Mouse (Mus musculus) CH12F3 (cell line): ENCODE results near the gene Zfp442.
"Not testable (repeated sequence)": the region's sequence is repeated elsewhere in the genome, so short reads cannot be mapped to it uniquely, and the experiment has no call there.

Source experiments
- in situ Hi-C: fragments of 300-500 bp; cut with MboI; formaldehyde crosslinking; loops from 2 replicates; pipeline ENCODE4 v1.14.3; 2020; ENCODE audit warnings: low sequenced_read_pairs

Gene Zfp442

DNA sequence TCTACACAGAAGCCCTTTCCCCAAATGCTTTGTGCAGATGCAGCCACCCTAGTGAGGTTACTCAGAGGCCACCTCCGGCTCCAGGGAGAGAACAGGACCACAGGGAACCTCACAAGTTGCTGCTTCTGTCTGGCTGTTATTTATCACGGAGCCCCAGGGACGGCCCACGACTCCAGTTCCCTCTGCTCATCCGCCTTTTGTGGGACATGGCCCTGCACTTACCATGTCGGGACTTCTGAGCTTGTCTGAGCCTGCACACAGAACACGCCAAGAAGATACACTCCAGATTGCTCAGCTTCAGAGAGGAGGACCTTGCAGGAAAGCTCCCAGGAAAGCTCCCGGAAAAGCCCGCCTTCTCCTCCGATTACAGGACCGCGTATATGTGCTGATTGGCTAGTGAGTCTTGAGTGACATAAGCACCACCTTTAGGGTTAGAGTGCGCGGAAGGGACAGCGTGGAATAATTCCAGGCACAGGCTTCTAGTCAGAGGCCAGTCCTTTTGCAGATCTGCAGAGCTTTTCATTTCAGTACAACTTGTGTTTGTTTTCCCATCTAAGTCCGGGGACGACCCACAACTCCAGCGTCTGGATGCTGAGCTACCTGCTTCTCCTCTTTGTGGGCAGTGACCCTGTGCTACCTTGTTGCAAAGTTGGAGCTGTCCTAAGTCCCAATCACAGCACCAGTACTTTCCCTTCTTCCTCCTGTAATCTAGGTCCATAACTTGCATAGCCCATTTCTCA is at the start of gene Zfp442:
Zfp442 (minus strand) TSS at position 307 of the 740 bp plus-strand sequence.
- in situ Hi-C loops: not testable (repeated sequence)

DNA sequence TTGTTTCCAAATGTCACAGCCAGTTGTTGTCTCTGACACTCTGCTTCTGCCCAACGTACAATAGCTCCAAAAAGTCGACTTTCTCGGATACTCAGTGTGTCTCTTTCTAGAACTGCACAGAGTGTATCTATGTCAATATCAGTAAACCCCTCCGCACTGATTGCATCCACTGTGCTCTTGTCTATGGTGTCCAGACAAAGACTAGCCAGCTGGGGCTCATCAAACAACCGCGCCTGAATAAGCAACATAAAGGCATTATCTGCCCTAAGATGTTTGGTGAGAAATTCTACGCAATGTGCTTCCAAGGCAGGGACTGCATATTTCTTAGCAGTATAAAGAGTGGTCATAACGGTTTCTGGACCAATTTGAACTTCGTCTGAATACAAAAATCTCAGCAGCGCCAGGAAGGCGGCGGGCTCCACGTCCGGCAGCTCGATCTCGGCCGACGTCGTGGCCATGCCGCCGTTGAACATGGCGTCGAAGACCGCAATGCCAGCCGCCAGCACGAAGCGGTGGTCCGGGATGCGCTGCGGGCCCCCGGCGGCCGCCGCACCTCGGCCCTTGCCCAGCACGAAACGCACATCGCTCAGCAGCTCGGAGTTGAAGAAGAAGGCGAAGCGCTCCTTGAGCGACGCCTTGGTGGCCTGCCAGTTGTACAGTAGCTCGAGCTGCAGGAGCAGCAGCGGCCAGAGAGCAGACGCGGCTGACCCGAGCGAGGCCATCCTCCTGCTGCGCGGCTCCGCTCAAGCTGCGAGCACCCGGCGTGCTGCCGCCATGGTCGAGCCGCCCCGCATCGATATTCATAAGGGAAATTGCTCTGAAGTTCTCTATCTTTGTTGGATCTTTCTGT is 49.1 kb upstream of the Zfp442 start:
- in situ Hi-C loops: not testable (repeated sequence)

DNA sequence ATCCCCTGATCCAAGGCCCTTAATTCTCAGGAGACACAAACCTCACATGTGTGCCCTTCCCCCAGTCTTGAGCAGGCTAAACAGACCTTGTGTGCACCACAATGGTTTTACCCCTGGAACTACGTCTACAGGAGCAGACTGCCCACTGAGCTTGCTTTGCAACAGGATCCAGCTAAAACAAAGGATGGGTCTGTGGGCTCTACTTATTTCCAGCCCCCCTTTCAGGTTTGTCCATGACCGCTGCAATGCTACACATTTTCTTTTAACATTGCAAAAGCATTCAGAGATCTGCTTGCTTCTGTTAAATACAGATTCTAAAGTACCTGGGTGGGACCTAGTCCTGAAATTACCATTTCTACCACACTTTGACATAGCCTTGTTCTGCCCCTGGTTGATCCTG is 41.7 kb upstream of the Zfp442 start:
- in situ Hi-C loops: no loop called here

DNA sequence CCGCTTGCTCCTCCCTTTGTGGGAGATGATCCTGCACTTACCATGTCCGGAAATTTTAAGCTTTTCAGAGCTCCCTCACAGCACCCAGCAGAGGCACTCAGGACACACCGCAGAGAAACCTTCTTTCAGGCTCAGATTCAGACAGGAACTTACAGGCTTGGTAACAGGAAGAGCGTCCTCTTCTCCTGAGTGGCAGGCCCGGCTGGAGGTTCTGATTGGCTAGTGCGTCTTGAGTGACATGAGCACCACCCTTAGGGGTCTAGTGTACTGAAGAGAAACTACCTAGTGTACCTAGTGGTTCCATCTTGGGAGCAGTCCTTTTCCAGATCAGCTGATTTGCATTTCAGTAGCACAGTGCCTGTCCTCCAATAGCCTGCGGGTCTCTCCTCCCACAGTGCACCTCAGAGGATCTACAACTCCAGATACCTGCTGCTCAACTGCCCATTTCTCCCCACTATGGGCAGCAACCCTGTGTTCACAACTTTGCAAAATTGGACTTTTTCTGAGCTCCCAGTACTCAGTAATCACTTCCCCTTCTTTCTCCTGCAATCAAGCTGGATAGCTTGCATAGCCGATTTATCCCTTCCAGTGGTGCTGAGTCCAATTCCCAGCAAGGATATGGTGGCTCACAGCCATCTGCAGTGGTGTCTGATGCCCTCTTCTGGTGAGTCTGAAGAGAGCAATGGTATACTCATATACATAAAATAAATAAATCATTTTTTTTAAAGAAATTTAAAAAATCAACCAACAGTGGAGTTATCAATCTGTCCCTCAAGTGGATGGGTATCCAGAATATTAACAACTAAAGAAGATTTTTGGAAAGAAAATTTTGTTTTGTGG is 33.9 kb upstream of the Zfp442 start, which contains the start of gene Zfp345:
Zfp345 (minus strand) TSS at position 153 of the 840 bp plus-strand sequence.
- in situ Hi-C loops: not testable (repeated sequence)

DNA sequence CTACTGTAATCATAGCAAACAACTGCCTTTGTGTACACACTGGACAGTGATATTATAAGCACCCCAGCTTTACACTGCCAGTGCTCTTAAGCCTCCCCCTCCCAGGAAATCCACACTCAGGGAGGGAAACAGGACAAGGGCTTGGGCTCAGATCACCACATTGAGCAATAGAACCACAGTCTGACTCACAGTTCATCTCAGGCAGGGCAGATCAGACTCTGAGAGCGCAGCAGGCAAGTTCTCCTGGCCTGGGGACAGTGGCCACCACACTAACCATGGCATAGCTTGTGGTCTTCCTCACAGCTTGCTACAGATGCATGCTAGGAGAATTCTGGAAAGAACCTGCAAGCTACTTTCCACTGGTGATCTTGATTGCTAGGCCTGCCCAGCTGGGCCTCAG is 12.2 kb downstream of the Zfp442 start:
- in situ Hi-C loops: not testable (repeated sequence)

DNA sequence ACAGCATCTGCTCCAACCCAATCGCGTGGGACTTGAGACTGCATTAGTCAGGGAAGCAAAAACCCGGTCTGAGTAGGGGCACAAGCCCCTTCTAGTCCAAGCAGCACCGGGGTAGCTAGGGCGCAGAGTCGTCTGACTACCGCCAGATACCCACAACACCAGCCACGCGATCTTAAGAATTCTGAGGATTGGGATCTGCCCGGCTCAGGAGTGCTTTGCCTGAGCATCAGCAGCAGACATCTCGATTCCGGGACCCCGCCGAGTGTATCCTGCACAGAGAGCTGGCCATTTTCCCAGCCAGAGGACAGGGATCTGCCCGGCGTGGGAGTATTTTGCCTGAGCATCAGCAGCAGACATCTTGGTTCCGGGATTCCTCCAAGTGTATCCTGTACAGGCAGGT is 39.1 kb downstream of the Zfp442 start:
- in situ Hi-C loops: not testable (repeated sequence)

DNA sequence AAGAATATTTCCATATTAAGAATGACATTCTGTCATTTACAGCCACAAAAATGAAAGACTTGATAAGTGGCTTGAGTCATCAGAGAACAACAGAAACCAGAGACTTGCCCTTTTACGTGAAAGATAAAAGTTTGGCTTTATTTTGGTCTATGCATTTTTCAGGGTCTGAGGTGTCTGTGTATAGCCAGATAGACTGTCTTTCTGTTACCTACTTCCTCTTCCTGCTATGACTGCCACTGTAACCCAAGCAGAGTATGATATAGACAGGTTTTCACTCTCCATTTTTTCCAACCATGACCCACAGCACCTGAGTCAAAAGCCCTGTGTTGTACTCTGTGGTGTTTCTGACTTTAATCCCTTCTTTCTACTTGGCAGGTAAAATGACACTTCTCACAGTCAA is 61.1 kb downstream of the Zfp442 start:
- in situ Hi-C loops: no loop called here

DNA sequence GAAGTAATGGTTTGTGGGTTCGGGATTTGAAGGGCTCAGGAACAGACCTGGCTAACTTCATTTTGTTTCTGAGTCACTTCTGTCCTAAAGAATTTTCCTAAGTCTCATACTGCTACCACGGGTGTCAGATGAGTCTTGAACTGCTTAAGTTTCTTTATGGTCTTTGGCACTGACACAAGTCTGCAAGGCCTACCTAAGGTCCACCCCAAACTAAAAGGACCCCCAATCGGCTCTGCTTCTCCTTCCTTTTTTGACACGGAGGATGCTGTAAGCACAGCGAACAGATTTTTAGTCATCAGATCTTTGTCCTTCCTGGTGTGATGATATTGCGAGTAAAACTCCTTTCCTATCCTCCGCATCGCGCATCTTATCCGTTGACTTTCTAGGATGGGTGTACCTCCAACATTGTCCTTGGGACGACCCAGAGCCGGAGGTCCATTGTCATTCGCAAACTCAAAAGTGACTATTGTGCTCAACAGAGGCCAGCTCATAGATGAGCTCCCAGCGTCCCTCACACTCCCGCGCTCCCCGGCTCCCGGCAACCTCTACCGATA is 65.7 kb downstream of the Zfp442 start:
- in situ Hi-C loops: not testable (repeated sequence)

DNA sequence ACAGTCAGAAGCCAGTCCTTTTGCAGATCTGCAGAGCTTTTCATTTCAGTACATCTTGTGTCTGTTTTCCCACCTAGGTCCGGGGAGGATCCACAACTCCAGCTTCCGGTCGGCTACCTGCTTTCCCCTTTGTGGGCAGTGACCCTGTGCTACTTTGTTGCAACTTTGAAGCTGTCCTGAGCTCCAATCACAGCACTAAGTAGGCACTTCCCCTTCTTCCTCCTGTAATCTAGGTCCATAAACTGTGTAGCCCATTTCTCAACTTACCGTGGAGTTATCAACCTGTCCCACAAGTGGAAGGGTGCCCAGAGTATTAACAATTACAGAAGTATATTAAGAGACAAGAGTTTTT is 88.4 kb downstream of the Zfp442 start:
- in situ Hi-C loops: no loop called here

DNA sequence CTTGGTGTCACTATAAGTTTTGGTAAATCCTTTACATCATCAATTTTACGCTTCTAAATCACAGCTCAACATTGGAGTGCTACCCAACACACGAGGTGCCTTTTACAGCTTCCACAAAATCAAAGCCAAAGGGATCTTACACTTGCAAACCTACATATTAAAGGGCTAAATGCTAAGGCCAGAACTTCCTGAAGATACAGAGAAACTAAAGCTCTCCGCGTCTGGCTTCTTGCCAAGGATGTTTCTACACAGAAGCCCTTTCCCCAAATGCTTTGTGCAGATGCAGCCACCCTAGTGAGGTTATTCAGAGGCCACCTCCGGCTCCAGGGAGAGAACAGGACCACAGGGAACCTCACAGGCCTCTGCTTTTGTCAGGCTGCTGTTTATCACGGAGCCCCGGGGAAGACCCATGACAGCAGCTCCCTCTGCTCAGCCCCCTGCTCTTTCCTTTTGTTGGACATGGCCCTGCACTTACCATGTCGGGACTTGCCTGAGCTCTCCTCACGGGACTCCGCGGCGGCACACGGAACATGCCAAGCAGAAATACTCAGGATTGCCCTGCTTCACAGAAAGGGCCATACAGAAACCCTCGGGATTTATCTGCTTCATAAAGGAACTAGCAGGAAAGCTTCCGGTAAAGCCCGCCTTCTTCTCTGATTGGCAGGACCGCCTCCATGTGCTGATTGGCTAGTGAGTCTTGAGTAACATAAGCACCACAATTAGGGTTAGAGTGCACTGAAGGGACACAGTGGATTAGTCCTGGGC is 89.0 kb downstream of the Zfp442 start, which contains the start of gene 3300002I08Rik:
3300002I08Rik (minus strand) TSS at position 653 of the 765 bp plus-strand sequence.
- in situ Hi-C loops: not testable (repeated sequence)
